Mouse (Mus musculus) ES-E14 (cell line): ENCODE measurements around the gene Pnpla2.

Source experiments
- CHD2 ChIP-seq: IDR thresholded peaks from 2 replicates; pipeline ENCODE4 v1.6.1; 2014; ENCODE audit warnings: mild to moderate bottlenecking, low read depth, low read length, inconsistent platforms
- HCFC1 ChIP-seq: IDR thresholded peaks from 2 replicates; pipeline ENCODE4 v1.6.1; 2012; ENCODE audit warnings: low read length, inconsistent platforms, borderline replicate concordance; ENCODE audit not compliant: insufficient read depth
- MAFK ChIP-seq: IDR thresholded peaks from 2 replicates; pipeline ENCODE4 v1.6.1; 2014; ENCODE audit warnings: mild to moderate bottlenecking, low read depth, low read length, inconsistent platforms; ENCODE audit not compliant: insufficient read depth
- ZNF384 ChIP-seq: IDR thresholded peaks from 2 replicates; pipeline ENCODE4 v1.6.1; 2012; ENCODE audit warnings: low read depth, low read length, inconsistent platforms

- TF ChIP-seq CHD2 (no peak), HCFC1 (no peak), ZNF384 (no peak), MAFK (no peak)
Observed at GRCm38 (mm10) chr7:141468164-141468521, 13.1 kb downstream of the Pnpla2 start.
